Mouse (Mus musculus): Measurements from ENCODE around the gene Bpi.

DNA sequence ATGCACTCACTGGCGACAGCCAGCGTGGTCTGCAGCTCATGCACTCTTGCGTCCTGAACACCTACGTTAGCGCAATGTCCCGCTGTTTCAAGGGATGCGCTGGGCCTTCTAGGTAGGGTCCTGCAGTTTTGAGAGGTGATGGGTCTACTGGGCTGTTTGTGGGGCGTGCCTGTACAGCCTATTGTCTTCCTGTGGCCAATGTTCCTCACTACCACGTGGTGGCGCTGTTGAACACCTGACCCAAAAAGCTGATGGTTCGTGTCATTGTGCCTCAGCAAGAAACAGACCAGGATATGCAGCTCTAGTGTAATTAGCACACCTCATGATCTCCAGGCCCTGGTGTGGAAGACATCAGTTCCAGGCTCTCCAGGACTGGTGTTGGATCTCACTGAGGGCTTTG, 26.7 kb downstream of the Bpi start:
- TF ChIP-seq CTCF (IDR thresholded peaks at IDR 0.05; ENCODE audit: low read depth) (peak; percentile 88), EP300 (optimal IDR thresholded peaks at IDR 0.05) (no peak)
